Mouse (Mus musculus) liver, adult 10 weeks (tissue): ENCODE results near the gene Rpgrip1. TPM values are rescaled to one million over a fixed set of nuclear protein-coding genes. Genes with fewer than 3 reads are reported as not detected.

Source experiments
- polyA plus RNA-seq: library from polyadenylated mRNA; stranded (reverse); fragments of 350-450 nt; fragmentation: Illumina TruSeq; extraction: RNeasy Lipid Tissue Mini Kit (QIAGEN cat#74804); gene quantifications from one replicate; pipeline ENCODE4 v1.2.3, GENCODE M21; 2014; ENCODE audit warnings: low read depth, low replicate concordance

Rpgrip1 gene
- 0.48 TPM for polyA plus RNA-seq

DNA sequence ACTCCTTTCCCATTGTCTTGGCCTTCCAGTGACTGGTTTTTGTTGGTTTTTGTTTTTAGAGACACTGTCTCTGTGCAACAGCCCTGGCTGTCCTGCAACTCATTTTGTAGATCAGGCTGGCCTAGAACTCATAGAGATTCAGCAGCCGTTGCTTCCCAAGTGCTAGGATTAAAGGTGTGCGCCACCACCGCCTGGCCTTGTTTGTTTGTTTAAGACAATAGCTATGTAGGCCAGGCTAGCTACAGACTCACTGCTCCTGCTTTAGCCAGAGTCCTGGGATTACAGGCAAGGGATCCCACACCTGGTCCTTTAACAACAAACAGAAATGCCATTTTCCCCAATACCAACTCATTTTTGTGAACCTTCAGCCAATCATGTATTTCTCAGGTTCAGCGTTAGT lies at the start of gene Rpgrip1:
Rpgrip1 (plus strand) TSS at position 359 of the 400 bp plus-strand sequence.

DNA sequence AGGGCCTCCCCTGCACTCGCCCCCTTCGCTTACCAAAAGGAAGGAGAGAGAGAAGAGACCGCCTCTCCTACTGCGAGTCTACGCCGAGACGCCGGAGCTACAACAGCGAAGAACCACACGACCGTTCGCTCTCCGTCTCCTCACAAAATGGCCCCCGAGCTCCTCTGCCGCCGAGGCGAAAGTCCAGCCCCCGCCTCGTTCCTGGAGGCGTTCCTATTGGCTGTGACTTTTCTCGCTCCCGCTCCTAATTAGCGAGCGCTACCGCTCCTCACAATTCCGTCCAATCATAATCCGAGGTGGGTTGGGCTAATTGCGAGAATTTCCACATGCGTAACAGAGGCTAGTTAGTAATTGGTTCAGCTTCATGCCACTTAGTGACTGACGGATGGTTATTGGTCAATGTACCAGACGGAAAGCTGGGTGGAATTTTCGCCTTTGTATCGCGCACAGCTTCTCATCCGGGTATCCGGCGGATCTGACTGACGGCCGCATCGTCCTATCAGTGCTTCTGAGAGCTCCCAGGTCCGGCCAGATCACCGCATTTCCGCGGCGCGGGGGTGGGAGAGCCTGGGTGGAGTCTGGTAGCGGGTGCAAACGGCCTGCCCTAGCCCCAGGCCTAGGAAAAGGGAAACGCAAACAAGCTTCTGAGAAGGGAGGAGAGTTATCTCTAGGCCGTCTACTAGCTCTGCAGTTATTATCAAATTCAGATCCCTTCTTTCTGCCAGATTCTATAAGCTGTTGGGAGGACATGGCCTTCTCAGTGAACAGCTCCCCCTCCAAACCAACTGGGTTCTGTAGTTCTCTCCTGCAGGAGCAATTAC lies 6.4 kb upstream of the Rpgrip1 start, which contains the start of gene Hnrnpc:
Hnrnpc (minus strand) TSS at position 173 of the 821 bp plus-strand sequence.

DNA sequence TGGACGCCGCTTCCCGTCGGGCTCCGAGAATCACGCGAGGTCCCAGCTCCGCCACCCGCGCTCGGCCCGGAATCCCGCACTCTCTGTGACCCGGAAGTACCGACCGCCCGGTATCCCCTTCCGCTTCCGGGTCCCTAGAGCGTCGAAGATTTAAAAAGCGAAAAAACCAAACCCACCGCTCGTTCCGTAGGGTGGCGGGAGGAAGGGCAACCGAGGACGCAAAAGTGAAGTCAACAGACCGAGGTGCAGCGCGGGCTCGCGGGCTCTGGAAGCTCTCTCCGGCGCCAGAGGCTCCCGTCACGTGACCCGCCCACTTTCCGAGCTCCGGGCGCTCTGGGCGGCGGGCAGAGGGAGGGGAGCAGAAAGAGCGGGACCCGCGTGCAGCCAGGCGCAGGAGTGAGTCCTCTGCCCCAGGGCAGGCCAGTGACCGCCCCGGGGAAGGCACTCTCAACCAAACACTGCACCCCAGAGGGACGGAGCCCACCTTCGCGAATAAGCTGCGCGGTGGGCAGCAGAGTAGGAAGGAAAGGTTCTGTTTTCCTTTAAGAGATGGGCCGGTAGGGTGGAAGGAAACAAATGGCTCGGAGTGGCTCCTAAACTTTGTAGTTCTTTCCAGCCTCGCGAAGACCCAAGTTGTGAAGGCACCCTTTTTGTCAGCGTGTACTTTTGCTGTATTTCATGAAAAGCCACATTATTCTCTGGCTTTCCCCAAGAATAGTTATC lies 86.8 kb downstream of the Rpgrip1 start, which contains the start of gene Supt16:
Supt16 (minus strand) TSS at position 261 of the 723 bp plus-strand sequence.

Other genes starting within 250 kb of the Rpgrip1 start
- 4.6 TPM for gene Mettl17, start 225.9 kb upstream of the Rpgrip1 start, polyA plus RNA-seq
- 0.77 TPM for gene Slc39a2, start 217.8 kb upstream of the Rpgrip1 start, polyA plus RNA-seq
- gene Ndrg2, start 196.5 kb upstream of the Rpgrip1 start, polyA plus RNA-seq = 2,741 TPM
- not detected for gene Tppp2, start 192.3 kb upstream of the Rpgrip1 start, polyA plus RNA-seq
- gene Rnase13, start 187.9 kb upstream of the Rpgrip1 start, polyA plus RNA-seq = not detected
- 2.0 TPM for gene Arhgef40, start 126.0 kb upstream of the Rpgrip1 start, polyA plus RNA-seq
- not detected for gene Tmem253, start 95.0 kb upstream of the Rpgrip1 start, polyA plus RNA-seq
- gene Zfp219, start 90.0 kb upstream of the Rpgrip1 start, polyA plus RNA-seq = 1.1 TPM
- gene Olfr221, start 68.2 kb upstream of the Rpgrip1 start, polyA plus RNA-seq = not detected
- gene Hnrnpc, start 6.7 kb upstream of the Rpgrip1 start, polyA plus RNA-seq = 162 TPM
- 16.4 TPM for gene Supt16, start 86.7 kb downstream of the Rpgrip1 start, polyA plus RNA-seq
- 10.4 TPM for gene Chd8, start 147.1 kb downstream of the Rpgrip1 start, polyA plus RNA-seq
- gene Tox4, start 168.4 kb downstream of the Rpgrip1 start, polyA plus RNA-seq = 15.6 TPM
- 3.4 TPM for gene Rab2b, start 168.8 kb downstream of the Rpgrip1 start, polyA plus RNA-seq
- 16.2 TPM for gene Mettl3, start 194.4 kb downstream of the Rpgrip1 start, polyA plus RNA-seq
- 0.66 TPM for gene Sall2, start 218.1 kb downstream of the Rpgrip1 start, polyA plus RNA-seq
- not detected for gene Olfr1513, start 245.7 kb downstream of the Rpgrip1 start, polyA plus RNA-seq